Mouse (Mus musculus): ENCODE results near the gene 6030445D17Rik.

Gene 6030445D17Rik

DNA sequence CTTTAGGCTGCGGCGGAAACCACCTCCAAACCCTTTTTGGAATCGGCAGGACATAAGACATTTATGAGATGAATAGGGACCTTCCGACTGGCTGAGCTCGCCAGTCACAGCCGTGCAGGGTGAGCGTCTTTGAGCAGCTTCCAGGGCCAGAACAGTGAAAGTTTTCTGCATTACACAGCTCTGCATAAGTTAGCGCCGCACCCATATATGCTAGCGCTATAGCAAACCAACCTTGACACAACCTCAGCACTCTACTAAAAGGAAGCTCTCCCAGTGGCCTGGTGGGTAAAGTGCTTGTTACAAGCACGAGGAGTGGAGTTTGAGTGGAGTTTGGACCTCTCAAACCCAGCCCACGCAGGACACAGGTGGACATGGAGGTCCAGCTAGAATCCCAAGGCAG lies 2.8 kb upstream of the 6030445D17Rik start:
- no peak for DNase-seq (ENCODE audit: low read depth, low spot score)

GRCm38 (mm10) chr4:136461206-136461605 lies 844 bp upstream of the 6030445D17Rik start:
- no peak for DNase-seq (ENCODE audit: low read depth, low spot score)

DNA sequence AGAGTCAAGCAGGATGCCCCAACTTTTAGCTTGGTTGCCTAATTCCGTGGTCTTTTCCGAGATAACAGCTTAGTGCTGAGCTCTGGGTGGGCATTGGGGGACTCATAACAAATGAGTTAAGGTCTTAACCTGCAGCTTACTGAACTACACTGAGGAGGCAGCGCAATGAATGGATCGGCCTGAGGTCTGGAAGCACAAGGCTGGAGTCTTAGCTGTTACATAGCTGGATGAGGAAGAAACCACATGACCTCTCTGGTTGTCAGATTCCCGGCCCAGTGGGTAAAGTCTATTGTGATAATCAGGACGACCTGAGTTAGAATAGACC lies 327 bp upstream of the 6030445D17Rik start:
- DNase-seq (ENCODE audit: low read depth, low spot score), result no peak

- DNase-seq (ENCODE audit: low read depth, low spot score), result peak; percentile 58
These were observed 759 bp downstream of the 6030445D17Rik start for GRCm38 (mm10) chr4:136462839-136463178.

DNA sequence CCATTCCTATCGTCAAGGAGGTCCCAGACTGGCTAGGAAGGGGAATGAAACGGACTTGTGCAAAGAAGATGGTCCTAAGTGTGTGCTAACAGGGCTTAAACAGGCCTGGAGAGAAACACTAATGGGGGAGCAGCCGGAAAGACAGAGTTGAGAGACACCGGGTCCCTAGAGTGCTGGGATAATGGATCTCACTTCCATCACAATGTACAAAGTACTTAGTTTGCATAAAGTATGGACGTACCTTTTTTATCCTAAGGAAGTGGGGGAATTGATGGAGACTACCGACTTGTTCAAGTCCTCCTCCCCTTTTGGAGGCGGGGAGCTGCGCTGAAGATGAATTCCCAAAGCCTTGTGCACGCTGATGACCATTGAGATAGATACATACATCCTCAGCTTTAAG lies 1.4 kb downstream of the 6030445D17Rik start:
- DNase-seq (ENCODE audit: low read depth, low spot score), result no peak

DNA sequence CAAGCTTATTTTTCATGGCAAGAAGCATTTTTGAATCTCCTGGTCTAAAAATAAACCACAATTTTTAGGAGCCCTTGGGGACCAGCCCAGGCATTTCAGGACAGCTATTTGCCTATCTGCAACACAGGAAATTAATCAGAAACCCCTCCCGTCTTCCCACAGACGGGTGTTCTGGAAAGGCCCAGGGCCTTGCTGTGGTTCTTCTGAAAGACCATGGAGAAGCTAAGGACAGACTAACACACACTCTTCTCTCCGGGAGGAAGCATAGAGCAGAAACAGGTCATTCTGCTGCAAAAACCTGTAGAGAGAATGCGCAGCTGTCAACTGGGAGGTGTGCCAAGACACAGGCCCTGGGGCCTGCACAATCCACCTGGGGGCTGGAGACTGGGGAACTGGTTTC lies 4.2 kb downstream of the 6030445D17Rik start:
- no peak for DNase-seq (ENCODE audit: low read depth, low spot score)

DNA sequence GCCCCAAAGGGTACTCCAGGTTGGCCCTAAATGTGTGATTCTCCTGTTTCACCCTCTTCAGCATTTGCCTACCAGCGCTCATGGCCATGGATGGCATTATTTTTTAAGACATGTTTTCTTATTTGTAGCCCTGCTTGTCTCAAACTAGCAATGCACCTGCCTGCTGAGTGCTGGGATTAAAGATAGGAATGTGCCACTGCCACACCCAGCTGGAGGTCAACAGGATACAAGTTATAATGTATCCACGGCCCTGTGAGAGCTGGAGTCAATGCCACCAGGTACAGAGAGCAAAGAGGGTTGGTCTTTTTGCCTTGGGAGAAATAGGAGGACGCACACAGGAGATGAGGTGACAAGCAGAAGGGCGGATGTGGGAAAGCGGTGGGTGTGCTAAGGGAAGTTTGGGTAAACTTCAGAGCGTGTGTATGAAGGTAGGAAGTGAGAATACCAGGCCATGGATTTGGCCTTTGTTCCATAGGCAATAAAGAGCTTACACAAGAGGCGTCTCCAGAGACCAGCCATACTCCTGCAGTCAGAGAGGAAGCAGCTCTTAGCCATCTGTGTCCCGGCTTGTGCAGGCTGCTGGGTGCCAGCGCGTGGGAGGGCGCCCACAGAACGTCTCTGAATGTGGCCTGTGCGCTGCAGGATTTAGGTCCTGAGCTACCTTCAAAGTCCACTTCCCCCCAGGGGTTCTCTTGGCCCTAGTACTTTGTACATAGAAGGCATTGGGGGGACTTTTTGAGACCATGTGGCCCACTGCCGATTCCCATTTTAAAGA lies 6.7 kb downstream of the 6030445D17Rik start:
- no peak for DNase-seq (ENCODE audit: low read depth, low spot score)

- DNase-seq (ENCODE audit: low read depth, low spot score), result peak; percentile 90
These were observed 7.4 kb downstream of the 6030445D17Rik start, which contains the start of gene Luzp1 for GRCm38 (mm10) chr4:136469371-136469903. TSS of gene Luzp1 (plus strand) at chr4:136469761.

GRCm38 (mm10) chr4:136469941-136470346 lies 7.9 kb downstream of the 6030445D17Rik start:
- DNase-seq (ENCODE audit: low read depth, low spot score), result peak; percentile 70

DNA sequence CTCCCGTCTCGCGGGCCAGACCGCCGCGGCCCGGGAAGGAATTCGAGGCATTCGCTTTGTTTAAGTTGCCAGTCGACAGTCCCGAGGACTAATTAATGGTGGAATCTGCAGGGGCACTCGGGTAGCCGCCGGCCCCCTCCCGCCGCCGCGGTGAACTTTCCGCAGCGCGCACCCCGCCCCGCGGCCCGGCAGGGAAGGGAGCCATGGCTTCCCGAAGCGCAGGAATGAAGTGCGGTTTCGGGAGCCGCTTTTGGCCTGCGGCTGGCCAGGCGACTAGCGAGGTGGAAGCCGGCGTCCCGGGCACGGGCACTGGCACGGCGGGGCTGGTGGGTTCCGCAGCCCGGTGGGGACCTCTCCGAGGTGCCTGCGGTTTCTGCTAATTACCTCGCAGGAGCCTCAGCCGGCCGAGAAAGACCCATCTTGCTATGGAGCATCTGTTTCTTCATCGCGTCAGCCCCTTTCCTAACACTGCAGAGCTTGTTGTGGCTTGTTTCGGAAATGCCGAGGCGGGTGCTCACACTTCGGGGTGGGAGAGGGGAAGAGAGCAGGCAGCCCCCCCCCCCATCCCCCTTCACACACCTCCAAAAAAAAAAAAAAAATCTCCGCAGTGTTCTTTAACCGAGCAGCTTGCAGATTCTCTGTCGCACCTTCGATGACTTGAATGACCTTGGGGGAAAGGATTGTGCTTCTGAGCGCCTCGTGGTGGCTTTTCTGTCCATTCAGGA lies 8.5 kb downstream of the 6030445D17Rik start:
- peak; percentile 44 for DNase-seq (ENCODE audit: low read depth, low spot score)

DNA sequence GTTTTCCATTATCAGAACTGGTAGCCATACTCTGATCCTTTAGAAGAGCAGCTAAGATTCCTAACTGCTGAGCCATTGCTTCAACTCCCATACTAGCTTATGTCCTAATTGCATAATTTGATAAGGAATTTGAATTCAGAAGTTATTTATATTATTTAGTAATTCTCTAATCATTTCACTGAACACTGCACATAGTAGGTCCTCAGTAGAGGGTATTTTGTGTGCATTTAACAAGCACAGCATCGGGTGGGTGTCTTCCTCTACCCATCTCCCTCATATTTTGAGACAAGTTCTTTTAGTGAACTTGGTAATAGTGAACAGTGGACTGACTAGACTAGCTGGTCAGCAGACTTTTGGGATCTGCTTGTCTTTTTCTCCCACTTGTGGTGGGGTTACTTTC lies 14.6 kb downstream of the 6030445D17Rik start:
- DNase-seq (ENCODE audit: low read depth, low spot score), result no peak

- DNase-seq (ENCODE audit: low read depth, low spot score), result no peak
These were observed 24.5 kb downstream of the 6030445D17Rik start for GRCm38 (mm10) chr4:136486549-136486948.

- DNase-seq (ENCODE audit: low read depth, low spot score), result no peak
These were observed 33.9 kb downstream of the 6030445D17Rik start for GRCm38 (mm10) chr4:136495993-136496392.

DNA sequence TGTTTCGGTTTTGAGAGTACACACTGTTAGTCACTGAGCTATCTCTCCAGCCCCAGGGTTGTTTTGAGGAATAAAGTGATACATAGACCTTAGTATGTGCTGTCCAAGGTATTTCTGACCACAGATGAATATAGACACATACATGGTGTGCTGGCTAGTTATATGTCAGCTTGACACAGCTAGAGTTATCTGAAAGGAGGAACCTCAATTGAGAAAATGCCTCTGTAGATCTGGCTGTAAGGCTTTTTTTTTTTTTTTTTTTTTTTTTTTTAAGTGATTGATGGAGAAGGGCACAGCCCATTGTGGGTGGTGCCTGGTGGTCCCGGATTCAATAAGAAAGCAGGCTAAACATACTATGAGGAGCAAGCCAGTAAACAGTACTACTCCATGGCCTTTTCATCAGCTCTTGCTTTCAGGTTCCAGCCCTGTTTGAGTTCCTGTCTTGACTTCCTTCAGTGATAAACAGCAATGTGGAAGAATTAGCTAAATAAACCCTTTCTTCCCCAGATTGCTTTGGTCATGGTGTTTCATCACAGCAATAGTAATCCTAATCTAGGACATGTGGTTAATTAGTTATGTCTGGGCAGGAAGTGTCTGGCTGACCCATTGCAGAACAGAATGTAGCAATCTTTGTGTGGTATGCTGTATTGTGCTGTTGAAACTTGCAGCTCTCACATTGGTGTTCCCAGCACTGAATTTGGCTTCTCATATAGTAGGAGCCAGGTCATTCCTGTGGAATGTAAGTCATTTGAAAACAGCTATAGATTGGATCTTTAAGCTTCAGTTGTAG lies 43.6 kb downstream of the 6030445D17Rik start:
- no peak for DNase-seq (ENCODE audit: low read depth, low spot score)

DNA sequence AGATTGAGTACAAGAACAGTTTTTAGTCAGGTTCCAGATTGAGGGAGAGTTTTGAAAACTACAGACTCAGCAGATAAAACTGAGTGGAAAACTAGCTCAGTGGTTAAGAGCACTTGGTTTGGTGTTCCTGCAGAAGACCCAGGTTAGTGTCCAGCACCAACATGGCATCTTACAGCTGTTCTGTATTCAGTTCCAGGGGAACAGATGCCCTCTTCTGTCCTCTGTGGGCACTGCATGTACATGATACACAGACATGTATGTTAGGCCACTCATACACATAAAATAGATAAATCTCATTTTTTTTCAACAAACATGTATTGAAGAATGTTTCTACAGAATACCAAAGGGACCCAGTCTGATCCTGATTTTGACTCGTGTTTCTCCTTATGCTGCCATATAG lies 47.8 kb downstream of the 6030445D17Rik start:
- DNase-seq (ENCODE audit: low read depth, low spot score), result no peak

DNA sequence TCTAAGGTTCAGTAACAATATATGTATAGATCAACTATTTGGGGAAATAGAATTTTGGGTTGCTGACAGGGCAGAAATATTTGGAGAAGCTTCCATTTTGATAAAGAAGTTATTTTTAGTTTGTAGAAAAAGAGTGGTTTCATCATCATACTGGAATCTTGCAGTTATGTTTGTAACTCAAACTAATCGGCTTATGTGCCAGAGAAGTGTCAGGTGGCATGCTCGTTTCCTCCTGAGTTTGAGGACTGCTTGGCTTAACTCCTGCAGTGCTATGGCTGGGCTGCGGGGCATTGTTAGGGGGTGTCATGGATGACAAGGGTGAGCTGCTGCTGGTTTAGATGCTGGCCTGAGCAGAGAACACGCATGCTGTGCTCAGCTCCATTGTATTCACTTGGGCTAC lies 49.7 kb downstream of the 6030445D17Rik start:
- no peak for DNase-seq (ENCODE audit: low read depth, low spot score)

DNA sequence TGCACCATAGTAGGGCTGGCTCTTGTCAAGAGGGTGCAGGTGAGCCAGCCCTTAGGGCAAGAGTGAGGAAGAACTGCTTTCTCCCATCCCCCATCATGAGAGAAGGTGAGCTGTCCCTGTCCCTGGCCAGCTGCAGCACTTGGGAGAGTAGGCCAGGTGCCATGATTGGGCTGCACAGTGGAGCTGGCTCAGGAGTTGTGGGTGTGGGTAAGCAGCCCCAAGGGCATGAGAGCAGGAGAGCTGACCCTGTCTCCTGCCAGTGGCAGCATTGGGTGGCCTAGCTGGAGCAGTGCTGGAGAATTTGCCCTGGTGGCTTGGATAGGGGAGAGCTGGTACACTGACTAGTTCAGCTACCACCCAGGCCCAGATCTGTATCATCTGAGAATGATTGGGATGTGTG lies 50.9 kb downstream of the 6030445D17Rik start:
- DNase-seq (ENCODE audit: low read depth, low spot score), result no peak
